Mouse (Mus musculus) layer of hippocampus, postnatal 10 days (tissue): Measurements from ENCODE around the gene H2afy2. TPM values are rescaled to one million over a fixed set of nuclear protein-coding genes. Genes with fewer than 3 reads are reported as not detected.

Source experiments
- DNase-seq, 2 experiments: peaks; one replicate each; pipeline ENCODE4 v3.0.0; 2021; ENCODE audit warnings: low spot score in 2 of 2
- microRNA-seq, 2 experiments: library from miRNA; unstranded; fragments of <30 nt; microRNA quantifications; one replicate each; pipeline ENCODE4 v1.2.0; 2021
- total RNA-seq, 2 experiments: library from RNA; stranded (reverse); gene quantifications; 2 replicates each; pipeline ENCODE4 v1.2.3; 2021

H2afy2 gene
- total RNA-seq, 2 experiments from 2014 or later = 36.8 to 37.1 TPM

- DNase-seq = no peak
Observed at GRCm38 (mm10) chr10:61689405-61689804, 94.5 kb downstream of the H2afy2 start.

Small RNA genes lying within 50 kb of the gene (microRNA-seq; reads per million reads assigned to microRNA genes)
- gene Mir5108 = 0 reads per million in 2 experiments

Other genes starting within 250 kb of the H2afy2 start
- gene Npffr1, start 188.7 kb downstream of the H2afy2 start, total RNA-seq = 1 to 10 TPM; 4.1 to 4.5 TPM
- gene Ppa1, start 135.6 kb downstream of the H2afy2 start, total RNA-seq = 100 to 1,000 TPM; 117 to 126 TPM
- 100 to 1,000 TPM; 127 TPM for gene Sar1a, start 103.8 kb downstream of the H2afy2 start, total RNA-seq
- gene Tysnd1, start 88.6 kb downstream of the H2afy2 start, total RNA-seq = 10 to 100 TPM; 30.8 to 34.4 TPM
- 1 to 10 TPM; 6.6 to 8.8 TPM for gene Aifm2, start 68.9 kb downstream of the H2afy2 start, total RNA-seq
- gene Col13a1, start 195.0 kb upstream of the H2afy2 start, total RNA-seq = 1 to 10 TPM; 2.5 to 2.7 TPM